Mouse (Mus musculus) B cell, adult 2 months (primary cell): ENCODE measurements around the gene Usp51.
"Not testable (repeated sequence)": the region's sequence is repeated elsewhere in the genome, so short reads cannot be mapped to it uniquely, and the experiment has no call there.

ENCODE experiments used
- DNase-seq, 2 experiments: peaks; one replicate each; pipeline ENCODE4 v3.0.0; 2022

The Usp51 gene

DNA sequence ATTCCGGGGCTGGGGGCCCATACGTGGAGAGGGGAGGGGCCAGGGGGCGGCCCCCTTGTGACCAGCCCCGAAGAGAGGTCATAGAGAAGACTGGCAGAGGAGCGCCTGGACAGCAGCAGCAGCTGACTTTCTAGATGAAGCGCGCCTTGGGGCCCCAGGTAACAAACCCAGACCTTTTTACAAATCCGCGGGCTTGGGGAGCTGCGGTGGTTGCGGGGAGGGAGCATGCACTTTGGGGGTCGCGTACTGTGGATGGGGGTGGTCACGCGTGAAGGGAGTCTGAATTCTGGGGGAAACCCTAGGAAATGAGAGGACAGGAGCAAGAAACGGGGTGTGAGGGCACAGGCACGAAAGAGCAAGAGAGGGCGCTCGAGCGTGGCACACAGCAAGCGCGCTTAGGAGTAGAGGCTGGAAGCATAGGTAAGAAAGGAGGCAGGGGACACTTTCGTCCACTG, at the start of gene Usp51:
Usp51 (plus strand) TSS at position 83 of the 455 bp plus-strand sequence.
- DNase-seq: peak; percentile 3 to 12

DNA sequence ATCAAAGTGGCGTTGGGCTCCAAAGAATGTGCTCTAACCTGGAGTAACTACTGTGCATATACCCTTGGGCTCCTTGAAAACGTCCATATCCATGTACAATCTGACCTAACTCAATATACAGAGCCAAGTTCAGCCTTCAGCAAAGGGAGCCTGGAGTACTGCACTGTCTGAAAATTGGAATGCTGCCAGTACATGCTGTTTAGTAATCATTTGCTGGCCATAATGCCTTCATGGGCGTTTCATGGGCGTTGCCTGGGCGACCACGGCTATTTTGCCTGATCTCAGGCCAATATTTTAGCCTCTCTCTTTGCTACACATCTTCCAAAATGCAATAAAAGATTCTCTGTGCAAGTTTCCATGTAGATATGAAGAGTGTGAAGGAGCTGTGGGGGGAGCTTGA, 36.7 kb upstream of the Usp51 start:
- no peak for DNase-seq

DNA sequence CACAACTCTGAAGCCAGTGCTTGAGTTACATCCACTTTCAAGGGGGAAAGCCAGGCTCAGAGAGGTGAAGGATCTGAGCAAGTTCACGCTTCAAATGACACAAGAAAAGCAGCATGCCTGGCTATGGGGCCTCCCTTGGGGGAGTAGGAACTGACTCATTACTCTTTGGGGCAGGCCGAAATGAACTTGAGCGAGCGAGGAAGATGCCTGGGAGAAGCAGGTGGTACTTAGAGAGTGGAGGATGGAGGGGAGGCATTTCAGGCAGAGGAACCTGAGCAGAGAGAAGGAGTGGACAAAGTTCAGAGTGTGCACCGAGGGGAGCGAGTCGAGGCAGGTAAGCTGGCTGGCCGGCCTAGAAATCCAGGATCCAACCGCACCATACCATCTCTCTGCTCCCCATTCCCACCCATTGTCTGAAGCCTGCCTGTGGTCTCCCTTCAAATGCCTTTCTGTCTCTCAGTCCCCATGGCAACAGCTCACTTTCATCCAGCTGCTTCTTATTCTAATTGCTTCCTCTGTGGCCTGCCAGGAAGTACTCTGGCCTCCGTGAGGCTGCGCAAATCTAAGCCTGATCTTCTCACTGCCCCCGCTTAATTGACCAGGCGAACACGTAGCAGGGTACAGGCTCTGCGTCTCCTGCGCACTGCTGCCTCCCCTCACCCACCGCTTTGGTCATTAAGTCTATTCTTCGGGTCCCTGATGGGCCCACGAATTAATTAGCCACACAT, 32.6 kb upstream of the Usp51 start:
- DNase-seq: not testable (repeated sequence)

DNA sequence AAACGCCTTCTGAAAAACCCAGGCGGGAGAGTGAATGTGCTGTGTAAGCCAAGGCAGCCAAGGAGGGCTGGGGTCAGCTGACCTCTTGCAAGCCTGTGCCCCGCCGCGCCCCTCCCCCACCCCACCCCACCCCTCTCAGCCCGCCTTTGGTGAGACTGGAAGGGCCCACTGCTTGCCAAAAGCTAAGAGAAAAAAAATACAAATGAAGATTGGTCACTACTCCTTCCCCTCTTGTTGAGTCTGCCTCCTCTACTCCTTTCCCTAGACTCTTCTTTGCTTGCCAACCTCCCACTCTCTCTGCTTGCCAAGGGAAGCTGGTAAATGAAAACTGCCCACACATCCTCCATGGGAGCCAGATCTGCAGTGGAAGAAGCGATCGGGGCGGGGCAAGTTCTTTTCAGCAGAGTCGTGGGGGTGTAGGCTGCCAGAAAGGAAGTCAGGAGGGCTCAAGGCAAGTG, 32.0 kb upstream of the Usp51 start:
- no peak for DNase-seq

DNA sequence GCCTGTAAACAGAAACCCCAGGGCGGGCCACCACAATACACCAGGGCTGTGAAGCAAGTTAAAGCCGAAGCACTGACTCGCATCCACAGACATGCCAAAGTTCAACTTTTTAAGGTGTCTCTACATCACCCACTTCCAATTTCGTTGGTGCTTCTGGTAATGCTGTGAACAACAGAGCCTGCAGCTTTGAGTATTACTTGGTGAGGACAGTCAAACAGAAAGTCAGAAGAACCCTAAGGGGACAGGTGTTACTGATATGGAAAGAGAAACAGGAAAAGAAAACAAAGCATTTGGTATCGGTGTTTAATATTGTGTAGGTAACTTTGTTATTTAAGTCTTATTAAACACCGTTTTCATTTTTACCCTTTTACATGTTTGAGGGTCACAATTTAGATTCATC, 29.7 kb upstream of the Usp51 start:
- no peak for DNase-seq

DNA sequence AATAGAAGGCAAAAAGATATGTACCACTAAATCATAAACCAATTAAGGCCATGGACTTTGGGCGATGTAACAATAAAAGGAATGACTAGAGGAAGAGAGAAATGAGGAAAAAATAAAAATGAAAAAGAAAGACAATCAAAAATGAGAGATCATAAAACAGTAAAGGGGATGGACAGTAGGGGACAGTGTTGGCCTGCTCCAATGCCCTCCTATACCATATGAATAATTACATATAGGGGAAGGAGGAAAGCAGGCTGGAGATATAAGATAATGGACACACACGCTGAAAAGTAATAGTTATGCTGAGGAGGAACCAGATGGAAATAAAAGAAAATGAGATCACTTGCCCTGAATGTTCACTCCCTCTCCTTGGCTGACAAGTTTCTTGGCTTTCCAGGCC, 21.3 kb upstream of the Usp51 start:
- DNase-seq: no peak

DNA sequence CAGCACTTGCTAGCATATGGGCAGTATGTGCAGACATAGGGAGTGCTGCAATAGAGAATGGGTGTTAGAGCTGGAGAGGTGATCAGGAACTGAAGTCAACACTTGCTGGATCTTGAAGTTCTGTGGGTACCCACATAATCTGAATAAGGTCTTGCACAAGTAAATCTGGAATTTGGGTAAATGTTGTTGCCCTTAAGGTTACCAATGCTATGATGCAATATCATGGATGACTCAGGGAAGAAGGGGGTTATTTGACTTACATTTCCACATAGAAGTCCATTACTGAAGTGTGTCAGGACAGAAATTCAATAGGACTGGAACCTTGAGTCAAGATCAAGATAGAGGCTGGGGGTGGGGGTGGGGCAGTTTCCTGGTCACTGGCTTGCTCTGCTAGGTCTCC, 16.4 kb upstream of the Usp51 start:
- not testable (repeated sequence) for DNase-seq

DNA sequence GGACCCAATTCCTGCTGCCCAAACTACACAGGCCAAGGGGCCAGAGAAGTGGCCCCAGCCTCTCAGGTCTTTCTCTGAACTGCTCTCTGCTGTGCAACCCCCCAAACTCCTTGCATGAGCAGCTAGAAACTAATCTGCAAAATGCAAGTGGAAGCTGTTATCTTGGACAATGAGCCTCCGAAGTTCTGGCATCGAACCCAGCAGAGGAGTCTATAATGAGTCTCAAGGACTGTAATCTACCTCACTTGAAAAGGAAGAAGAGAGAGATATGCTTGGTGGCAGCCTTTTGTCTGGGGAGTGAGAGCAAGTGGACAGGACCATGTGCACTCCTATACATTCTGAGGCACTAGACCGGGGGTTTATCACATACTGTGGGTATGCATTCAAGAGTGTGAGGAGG, 10.2 kb upstream of the Usp51 start:
- not testable (repeated sequence) for DNase-seq

DNA sequence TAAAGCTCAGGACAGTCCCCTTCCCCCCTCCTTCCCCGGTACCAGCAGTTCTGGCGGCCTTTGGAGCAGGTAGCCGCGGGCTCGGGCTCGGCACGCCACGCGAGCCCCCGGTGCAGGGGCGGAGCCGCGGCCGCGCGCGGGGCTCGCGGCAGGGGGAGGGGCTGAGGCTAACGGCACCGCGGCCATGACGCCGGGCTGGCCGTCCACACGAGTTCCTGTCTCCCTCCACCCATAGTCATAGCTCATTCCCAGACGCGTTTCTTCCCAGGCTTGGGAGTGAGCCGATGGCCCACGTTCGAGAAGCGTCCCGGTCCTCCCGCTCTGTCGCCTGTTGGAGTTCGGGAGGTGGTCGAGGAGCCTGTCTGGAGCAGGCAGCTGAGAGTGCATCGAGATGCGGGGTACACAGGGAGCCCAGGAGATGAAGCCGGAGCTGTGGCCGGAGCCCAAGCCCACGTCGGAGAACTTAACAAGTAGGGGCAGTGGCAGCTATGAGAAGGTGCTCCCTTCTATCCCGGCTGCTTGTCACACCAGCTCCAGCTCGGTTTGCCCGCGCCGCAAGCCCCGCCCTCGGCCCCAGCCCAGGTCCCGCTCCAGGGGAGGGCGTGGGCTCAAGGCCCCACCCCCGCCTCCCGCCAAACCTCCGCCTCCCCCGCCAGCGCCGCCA, 884 bp downstream of the Usp51 start:
- DNase-seq: peak; percentile 33 to 42

DNA sequence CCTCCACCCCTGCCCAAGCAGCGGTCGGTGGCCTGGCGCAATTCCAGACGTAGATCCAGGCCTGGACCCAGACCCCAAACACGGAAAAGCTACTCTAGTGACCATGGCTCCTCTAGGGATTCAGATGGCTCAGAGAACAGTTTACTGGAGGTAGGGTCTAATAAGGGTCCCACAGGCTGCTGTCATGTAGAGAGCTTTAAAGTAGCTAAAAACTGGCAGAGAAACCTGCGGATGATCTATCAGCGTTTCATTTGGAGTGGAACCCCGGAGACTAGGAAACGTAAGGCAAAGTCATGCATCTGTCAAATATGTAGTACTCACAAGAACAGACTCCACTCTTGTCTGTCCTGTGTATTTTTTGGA, 1.4 kb downstream of the Usp51 start:
- no peak for DNase-seq

DNA sequence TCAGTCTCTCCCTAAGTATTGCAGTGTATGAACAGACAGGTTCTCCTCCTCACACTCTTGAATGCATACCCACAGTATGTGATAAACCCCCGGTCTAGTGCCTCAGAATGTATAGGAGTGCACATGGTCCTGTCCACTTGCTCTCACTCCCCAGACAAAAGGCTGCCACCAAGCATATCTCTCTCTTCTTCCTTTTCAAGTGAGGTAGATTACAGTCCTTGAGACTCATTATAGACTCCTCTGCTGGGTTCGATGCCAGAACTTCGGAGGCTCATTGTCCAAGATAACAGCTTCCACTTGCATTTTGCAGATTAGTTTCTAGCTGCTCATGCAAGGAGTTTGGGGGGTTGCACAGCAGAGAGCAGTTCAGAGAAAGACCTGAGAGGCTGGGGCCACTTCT, 19.0 kb downstream of the Usp51 start:
- DNase-seq: not testable (repeated sequence)

DNA sequence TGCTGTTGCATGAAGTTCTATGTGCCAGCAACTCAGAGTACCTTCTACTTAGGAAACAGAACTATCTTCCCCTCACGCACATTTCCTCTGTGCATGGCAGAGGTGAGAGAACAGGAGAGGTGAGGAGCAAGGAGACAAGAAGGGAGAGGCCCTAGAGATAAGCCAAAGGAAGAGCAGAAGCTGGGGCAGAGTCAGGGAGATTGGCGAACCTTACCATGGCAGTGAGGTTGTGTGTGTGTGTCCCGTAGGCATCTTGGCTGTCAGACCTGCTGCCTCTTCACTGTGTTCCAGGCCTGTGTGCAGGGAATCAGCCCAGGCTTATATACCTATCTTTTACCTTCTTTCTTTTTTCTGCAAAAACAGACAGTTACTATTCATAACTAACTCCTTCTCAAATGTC, 19.4 kb downstream of the Usp51 start:
- DNase-seq: not testable (repeated sequence)

DNA sequence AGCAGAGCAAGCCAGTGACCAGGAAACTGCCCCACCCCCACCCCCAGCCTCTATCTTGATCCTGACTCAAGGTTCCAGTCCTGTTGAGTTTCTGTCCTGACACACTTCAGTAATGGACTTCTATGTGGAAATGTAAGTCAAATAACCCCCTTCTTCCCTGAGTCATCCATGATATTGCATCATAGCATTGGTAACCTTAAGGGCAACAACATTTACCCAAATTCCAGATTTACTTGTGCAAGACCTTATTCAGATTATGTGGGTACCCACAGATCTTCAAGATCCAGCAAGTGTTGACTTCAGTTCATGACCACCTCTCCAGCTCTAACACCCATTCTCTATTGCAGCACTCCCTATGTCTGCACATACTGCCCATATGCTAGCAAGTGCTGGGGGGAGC, 25.3 kb downstream of the Usp51 start:
- not testable (repeated sequence) for DNase-seq

DNA sequence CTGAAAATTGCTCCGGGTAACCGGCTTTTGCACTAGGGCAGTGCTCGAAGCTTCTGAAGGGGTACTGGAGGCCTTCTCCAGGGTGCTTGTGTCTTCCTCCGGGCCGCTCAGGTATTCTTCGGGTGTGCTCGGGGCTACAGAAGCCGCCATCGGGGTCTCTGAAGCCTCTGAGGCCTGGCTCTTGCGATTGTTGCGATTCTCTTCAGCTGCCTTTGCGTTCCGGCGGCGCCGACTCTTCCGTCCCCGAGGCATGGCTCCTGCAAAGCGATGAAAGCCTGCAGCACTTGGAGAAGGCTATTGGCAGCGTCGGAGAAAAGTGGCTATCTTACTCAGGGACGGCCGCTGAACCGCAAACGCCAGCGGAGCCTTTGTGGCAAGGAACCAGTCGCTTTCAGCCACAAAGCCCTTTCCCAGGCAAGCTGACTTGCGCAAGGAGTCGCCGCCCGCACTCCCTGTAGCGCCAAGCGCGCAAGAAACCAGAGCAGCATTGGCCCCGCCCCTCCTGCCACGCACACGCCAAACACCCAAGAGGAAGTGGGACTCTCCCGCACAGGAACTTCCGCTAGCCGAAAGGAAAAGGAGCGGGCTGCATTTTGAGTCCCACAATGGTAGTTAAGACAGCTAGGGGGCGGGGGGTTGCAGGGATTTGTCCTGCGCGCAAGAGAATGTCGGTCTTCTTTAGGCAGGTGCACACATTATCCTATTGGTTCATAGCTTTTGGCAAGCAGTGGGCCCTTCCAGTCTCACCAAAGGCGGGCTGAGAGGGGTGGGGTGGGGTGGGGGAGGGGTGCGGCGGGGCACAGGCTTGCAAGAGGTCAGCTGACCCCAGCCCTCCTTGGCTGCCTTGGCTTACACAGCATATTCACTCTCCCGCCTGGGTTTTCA, 31.1 kb downstream of the Usp51 start, which contains the start of gene Mageh1:
Mageh1 (minus strand) TSS at position 489 of the 885 bp plus-strand sequence.
- peak; percentile 18 to 24 for DNase-seq

DNA sequence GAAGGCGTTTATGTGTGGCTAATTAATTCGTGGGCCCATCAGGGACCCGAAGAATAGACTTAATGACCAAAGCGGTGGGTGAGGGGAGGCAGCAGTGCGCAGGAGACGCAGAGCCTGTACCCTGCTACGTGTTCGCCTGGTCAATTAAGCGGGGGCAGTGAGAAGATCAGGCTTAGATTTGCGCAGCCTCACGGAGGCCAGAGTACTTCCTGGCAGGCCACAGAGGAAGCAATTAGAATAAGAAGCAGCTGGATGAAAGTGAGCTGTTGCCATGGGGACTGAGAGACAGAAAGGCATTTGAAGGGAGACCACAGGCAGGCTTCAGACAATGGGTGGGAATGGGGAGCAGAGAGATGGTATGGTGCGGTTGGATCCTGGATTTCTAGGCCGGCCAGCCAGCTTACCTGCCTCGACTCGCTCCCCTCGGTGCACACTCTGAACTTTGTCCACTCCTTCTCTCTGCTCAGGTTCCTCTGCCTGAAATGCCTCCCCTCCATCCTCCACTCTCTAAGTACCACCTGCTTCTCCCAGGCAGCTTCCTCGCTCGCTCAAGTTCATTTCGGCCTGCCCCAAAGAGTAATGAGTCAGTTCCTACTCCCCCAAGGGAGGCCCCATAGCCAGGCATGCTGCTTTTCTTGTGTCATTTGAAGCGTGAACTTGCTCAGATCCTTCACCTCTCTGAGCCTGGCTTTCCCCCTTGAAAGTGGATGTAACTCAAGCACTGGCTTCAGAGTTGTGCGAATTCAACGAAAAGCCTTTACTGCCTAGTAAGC, 31.9 kb downstream of the Usp51 start:
- DNase-seq: not testable (repeated sequence)
